Mouse (Mus musculus) liver, embryonic 13.5 days (tissue): ENCODE results near the gene Prkab1. TPM values are rescaled to one million over a fixed set of nuclear protein-coding genes. Genes with fewer than 3 reads are reported as not detected.

ENCODE experiments used
- ATAC-seq: fragments of 200-750 bp; cut with Nextera tagmentation; 2 replicates; pipeline ENCODE4 v1.8.0; 2017; ENCODE audit warnings: low read depth, mild to moderate bottlenecking, moderate number of reproducible peaks, moderate library complexity
- DNase-seq: peaks from one replicate; pipeline ENCODE4 v3.0.0; 2022
- H3K27ac ChIP-seq: fragments of 300-500 bp; sonication (generic); 2 replicates; pipeline ENCODE4 v1.5.1; 2015; ENCODE audit warnings: moderate library complexity, mild to moderate bottlenecking, inconsistent platforms
- H3K27me3 ChIP-seq: fragments of 300-500 bp; sonication (generic); 2 replicates; pipeline ENCODE4 v1.6.1; 2015; ENCODE audit warnings: mild to moderate bottlenecking, inconsistent platforms
- H3K36me3 ChIP-seq: fragments of 300-500 bp; sonication (generic); 2 replicates; pipeline ENCODE4 v1.6.1; 2015; ENCODE audit warnings: mild to moderate bottlenecking, inconsistent platforms
- H3K4me1 ChIP-seq: fragments of 300-500 bp; sonication (generic); replicated peaks from 2 replicates; pipeline ENCODE4 v1.6.1; 2015; ENCODE audit warnings: inconsistent platforms
- H3K4me2 ChIP-seq: fragments of 300-500 bp; sonication (generic); 2 replicates; pipeline ENCODE4 v1.6.1; 2015; ENCODE audit warnings: inconsistent platforms, mild to moderate bottlenecking, moderate library complexity
- H3K4me3 ChIP-seq: fragments of 300-500 bp; sonication (generic); replicated peaks from 2 replicates; pipeline ENCODE4 v1.5.1; 2015; ENCODE audit warnings: mild to moderate bottlenecking, inconsistent platforms
- H3K9ac ChIP-seq: fragments of 300-500 bp; sonication (generic); 2 replicates; pipeline ENCODE4 v1.6.1; 2015; ENCODE audit warnings: mild to moderate bottlenecking, inconsistent platforms
- H3K9me3 ChIP-seq: fragments of 300-500 bp; sonication (generic); replicated peaks from 2 replicates; pipeline ENCODE4 v1.6.1; 2016; ENCODE audit warnings: inconsistent platforms
- WGBS: fragments of 180-500 bp; shearing (Covaris S2); methylation state at CpG from one replicate; pipeline ENCODE4 v1.1.7; 2015; ENCODE audit not compliant: insufficient replicate concordance; 5-methylcytosine and 5-hydroxymethylcytosine counted together
- polyA plus RNA-seq: library from polyadenylated mRNA; unstranded; fragments of >200 nt; fragmentation: Nextera tagmentation; extraction: Ambion mirVana; gene quantifications from 2 replicates; pipeline ENCODE4 v1.2.1, GENCODE M21; 2015

The Prkab1 gene
- polyA plus RNA-seq, 1 experiment from 2014 or later: 76.1 TPM

DNA sequence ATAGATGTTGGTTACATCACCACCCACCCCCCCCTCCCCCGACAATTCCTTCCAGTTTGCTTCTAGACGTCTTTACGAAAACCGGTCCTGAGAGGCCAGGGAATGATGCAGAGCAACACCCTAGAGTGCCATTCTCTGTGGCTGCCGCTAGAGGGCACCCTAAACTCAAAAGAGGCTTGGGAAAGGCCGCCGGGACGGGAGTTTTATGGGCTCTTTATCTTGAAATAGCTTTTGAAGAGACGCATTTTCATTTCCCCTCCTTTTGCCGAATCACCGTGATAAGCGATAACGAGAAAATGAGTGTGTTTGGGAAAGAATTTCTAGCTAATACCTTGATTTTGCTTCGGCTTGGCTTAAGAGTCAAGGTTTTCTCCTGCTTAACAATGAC is 6.9 kb upstream of the Prkab1 start:
- no peak for ATAC-seq
- WGBS: 1% methylated on average over 14 of the region's 14 CpGs

DNA sequence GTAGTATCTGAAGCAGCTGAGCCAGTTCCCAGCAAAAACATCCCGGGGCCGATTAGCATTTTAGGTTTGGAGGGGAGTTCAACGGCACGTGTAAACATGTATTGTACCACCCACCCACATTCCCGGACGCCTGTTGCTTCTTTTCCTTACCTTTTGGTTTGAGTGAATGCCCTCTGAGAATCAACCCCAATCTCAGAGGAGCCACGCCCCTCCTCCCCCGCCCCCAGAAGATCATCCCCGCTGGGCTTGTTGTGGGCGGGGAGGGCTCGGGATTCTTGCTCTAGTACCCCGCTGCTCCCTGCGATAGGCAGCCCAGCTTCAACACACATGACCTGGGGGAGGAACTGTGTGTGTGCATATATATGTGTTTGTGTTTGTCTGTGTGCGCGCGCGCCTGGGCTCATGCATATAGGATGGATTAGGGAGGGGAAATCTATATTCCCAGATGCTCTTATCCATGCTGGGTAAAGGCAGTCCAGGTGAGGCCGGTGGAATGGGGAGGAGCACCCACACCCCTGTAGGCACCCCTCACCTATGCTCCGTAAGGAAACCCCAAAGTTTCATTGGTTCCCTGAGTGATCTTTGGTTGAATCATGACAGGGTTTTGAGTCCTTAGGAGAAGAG is 6.4 kb upstream of the Prkab1 start:
- 0 out of 2 replicates have a peak, but pooled peaks cover 3% of the 10 kb centered on the region for H3K27me3 ChIP-seq
- no peak for DNase-seq
- peak overlapping the region; percentile 50 for H3K27ac ChIP-seq
- peaks cover 56% of the 10 kb centered on the region for H3K4me1 ChIP-seq
- no peaks in the 10 kb centered on the region for H3K36me3 ChIP-seq
- no peaks in the 10 kb centered on the region for H3K9me3 ChIP-seq
- WGBS: 19% methylated on average over 19 of the region's 19 CpGs
- H3K4me3 ChIP-seq: peak overlapping the region; percentile 16; the same call in 1 of the 2 replicates
- peak overlapping the region; percentile 22; the same call in 1 of the 2 replicates for H3K9ac ChIP-seq
- H3K4me2 ChIP-seq: peak overlapping the region; percentile 55
- ATAC-seq: no peak

More for the DNA sequence above, 6.9 kb upstream of the Prkab1 start:
- Histone ChIP-seq H3K9ac (no peak overlapping the region), H3K27me3 (0 out of 2 replicates have a peak, but pooled peaks cover 3% of the 10 kb centered on the region), H3K4me3 (0 out of 2 replicates have a peak overlapping the region, but pooled peaks have one; percentile 16), H3K4me1 (peaks cover 51% of the 10 kb centered on the region), H3K27ac (no peak overlapping the region), H3K4me2 (peak overlapping the region; percentile 55), H3K9me3 (no peaks in the 10 kb centered on the region), H3K36me3 (no peaks in the 10 kb centered on the region)
- DNase-seq: no peak

DNA sequence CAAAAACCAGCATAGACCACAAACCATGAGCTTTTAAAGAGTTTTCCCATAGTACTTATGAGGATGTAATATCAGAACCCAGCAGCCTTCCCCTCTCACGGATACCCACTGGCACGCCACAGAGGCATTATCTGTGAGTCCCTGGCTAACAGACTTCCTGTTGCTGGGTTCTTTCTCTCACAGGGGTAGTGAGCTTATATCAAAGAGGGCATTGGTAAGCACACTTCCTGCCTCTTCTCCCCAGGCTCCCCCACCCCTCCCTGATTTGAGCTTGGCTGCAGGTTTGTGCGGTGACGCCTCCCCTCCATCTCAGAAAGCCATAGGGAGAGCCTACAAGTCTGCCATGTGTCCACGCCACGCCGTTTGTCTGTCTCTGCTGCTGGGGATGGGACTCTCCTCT is 4.8 kb upstream of the Prkab1 start:
- 0 out of 2 replicates have a peak, but pooled peaks cover 3% of the 10 kb centered on the region for H3K27me3 ChIP-seq
- peak; percentile 45 for ATAC-seq
- WGBS: 15% methylated on average over 7 of the region's 7 CpGs
- no peaks in the 10 kb centered on the region for H3K9me3 ChIP-seq
- peaks cover 68% of the 10 kb centered on the region for H3K4me1 ChIP-seq
- peak overlapping the region; percentile 57 for H3K9ac ChIP-seq
- peak overlapping the region; percentile 8; the same call in 1 of the 2 replicates for H3K4me3 ChIP-seq
- H3K36me3 ChIP-seq: no peaks in the 10 kb centered on the region
- H3K4me2 ChIP-seq: peak overlapping the region; percentile 49
- DNase-seq: peak; percentile 60
- H3K27ac ChIP-seq: peak overlapping the region; percentile 96

DNA sequence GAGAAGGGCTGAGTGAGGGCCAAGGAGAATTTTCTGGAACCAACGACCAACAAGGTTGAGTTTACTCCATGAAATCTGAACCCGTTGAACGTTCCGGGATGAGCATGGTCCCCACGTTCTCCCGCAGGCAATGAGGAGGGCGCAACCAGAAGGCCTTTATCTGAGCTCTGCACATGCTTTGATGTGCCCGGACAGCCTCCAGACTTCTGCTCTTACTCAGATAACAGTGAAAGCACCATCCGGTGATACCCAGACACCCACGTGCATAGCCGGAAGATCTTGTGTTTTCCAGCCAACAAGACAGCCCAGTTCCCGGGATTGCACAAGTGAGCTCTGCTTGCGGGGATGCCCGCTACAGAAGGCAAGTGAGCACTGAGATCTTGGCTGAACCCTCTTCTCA is 2.3 kb upstream of the Prkab1 start:
- Histone ChIP-seq H3K27me3 (no peaks in the 10 kb centered on the region), H3K36me3 (peaks cover 13% of the 10 kb centered on the region), H3K9me3 (no peaks in the 10 kb centered on the region), H3K4me3 (peak overlapping the region; percentile 42), H3K4me1 (peaks cover 83% of the 10 kb centered on the region), H3K27ac (peak overlapping the region; percentile 96), H3K4me2 (peak overlapping the region; percentile 93), H3K9ac (peak overlapping the region; percentile 94)
- peak; percentile 79 for ATAC-seq
- DNase-seq: peak; percentile 90
- WGBS: 15% methylated on average over 14 of the region's 14 CpGs

DNA sequence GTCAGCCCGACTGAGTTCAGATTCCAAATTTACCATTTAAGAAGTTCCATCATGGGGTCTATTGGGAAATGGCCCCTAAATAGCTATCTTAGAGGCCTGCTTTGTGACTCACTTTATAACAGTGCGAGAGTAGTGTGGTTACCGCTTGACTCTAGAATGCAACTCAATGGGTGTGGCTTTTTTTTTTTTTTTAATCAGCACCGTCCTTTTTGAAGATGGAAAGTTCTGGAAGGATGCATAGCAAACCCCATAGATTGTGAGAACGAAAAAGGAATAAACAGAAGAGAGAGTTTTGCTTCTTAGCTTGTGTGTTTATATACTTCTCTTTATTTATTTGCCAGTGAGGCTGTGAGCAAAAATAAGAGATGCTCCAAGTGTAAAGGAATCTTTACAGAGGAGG is 1.8 kb upstream of the Prkab1 start:
- no peaks in the 10 kb centered on the region for H3K27me3 ChIP-seq
- no peak for DNase-seq
- WGBS: 24% methylated on average over 5 of the region's 5 CpGs
- H3K36me3 ChIP-seq: peaks cover 18% of the 10 kb centered on the region
- peak overlapping the region; percentile 96 for H3K27ac ChIP-seq
- H3K9ac ChIP-seq: peak overlapping the region; percentile 94
- no peaks in the 10 kb centered on the region for H3K9me3 ChIP-seq
- peak overlapping the region; percentile 42 for H3K4me3 ChIP-seq
- ATAC-seq: no peak
- H3K4me2 ChIP-seq: peak overlapping the region; percentile 93
- peaks cover 84% of the 10 kb centered on the region for H3K4me1 ChIP-seq

DNA sequence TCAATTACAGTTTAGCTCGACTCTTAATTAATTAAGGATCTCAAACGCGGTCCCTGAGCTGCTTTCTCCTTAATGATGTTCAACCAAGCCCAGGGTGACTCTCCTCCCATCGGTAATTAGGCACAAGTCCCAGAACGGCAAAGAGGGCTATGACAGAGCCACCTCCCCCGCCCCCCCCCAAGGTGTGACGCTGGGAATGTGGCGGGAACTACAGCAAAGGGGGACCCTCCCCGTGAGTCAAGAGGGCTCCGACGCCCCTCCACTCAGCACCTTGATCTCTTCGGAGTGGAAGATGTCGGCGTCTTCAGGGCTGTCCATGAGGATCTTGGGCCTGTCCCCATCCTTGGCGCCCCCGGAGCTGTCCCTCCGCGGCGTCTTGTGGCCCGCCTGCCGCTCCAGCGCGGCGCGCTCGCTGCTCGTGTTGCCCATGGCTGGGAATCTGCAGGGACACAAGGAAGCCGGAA is 455 bp downstream of the Prkab1 start:
- Histone ChIP-seq H3K36me3 (peaks cover 40% of the 10 kb centered on the region), H3K9ac (peak overlapping the region; percentile 94), H3K4me2 (peak overlapping the region; percentile 93), H3K4me1 (peaks cover 85% of the 10 kb centered on the region), H3K27me3 (no peaks in the 10 kb centered on the region), H3K27ac (peak overlapping the region; percentile 96), H3K9me3 (no peaks in the 10 kb centered on the region), H3K4me3 (peak overlapping the region; percentile 84)
- ATAC-seq (no peak; the same call in 1 of the 2 replicates), DNase-seq (no peak)
- WGBS: under 1% methylated on average over 28 of the region's 28 CpGs

DNA sequence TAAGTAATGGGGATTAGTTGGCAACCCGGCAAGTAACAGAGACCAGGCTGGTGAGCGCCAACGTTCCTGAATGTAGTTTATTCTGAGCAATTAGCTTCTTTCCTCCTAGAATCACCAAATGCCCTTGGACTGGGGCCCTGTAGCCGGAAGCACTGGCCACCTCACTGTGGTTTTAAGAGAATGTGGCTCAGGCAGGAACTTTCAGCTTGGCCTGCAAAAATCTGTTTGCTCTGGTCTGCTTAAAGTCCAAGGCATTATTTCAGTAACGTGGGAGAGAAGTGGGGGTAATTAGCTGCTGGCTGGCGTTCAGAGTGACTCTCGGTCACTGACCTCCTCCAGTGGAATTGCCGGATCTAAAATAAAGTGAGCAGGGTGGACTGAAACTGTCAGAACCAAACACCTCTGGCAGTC is 1.1 kb downstream of the Prkab1 start:
- DNase-seq: no peak
- no peaks in the 10 kb centered on the region for H3K27me3 ChIP-seq

DNA sequence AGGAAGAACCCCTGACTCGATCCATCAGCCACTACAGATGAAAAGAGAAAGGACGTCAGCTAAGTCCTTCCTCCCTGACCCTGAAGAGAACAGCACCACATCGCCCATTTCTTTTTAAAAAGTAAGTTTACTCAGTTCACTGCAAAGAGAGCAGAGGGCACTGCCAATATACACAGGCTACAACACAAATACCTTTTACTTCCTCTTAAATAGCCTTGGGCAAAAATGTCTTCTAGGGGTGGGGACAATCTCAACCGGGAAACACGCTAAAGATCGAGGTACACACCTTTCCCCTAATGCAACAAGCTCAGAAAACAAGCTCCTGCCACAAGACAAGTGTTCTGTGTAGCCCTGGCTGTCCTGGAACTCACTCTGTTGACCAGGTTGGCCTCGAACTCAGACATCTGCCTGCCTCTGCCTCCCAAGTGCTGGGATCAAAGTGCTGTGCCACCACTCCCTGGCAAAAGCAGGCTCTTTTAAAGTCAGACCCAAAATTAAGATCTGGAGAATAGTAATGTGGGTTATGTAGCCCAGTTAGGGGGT is 1.6 kb downstream of the Prkab1 start:
- H3K36me3 ChIP-seq: peaks cover 52% of the 10 kb centered on the region
- WGBS: 15% methylated on average over 7 of the region's 7 CpGs
- H3K4me1 ChIP-seq: peaks cover 85% of the 10 kb centered on the region
- ATAC-seq (no peak), DNase-seq (no peak)
- H3K27ac ChIP-seq: peak overlapping the region; percentile 96
- H3K27me3 ChIP-seq: no peaks in the 10 kb centered on the region
- H3K4me2 ChIP-seq: peak overlapping the region; percentile 93
- no peaks in the 10 kb centered on the region for H3K9me3 ChIP-seq
- peak overlapping the region; percentile 84 for H3K4me3 ChIP-seq
- H3K9ac ChIP-seq: peak overlapping the region; percentile 94

More for the DNA sequence above, 1.1 kb downstream of the Prkab1 start:
- Histone ChIP-seq H3K4me3 (peak overlapping the region; percentile 84), H3K4me2 (peak overlapping the region; percentile 93), H3K9me3 (no peaks in the 10 kb centered on the region), H3K9ac (peak overlapping the region; percentile 94), H3K27ac (peak overlapping the region; percentile 96), H3K36me3 (peaks cover 46% of the 10 kb centered on the region), H3K4me1 (peaks cover 85% of the 10 kb centered on the region)
- ATAC-seq: no peak
- WGBS: 6% methylated on average over 8 of the region's 8 CpGs

DNA sequence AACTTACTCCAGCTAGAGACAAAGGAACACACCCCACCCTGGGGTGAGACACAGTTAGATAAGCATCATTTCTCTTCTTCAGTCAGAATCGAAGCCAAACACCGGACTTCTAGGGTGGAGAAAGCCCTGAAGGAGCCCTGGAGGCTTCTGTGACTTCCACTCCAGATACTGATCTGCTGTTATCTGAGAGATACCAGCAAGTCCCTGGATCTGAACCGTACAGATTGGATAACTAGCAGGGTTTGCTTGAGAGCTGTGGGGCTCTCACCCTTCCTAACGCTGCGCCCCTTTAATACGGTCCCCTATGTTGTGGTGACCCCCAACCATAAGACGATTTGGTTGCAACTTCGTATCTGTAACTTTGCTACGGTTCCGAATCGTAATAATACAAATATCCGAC is 2.2 kb downstream of the Prkab1 start:
- H3K36me3 ChIP-seq: peaks cover 58% of the 10 kb centered on the region
- ATAC-seq (peak; percentile 14), DNase-seq (no peak)
- H3K4me1 ChIP-seq: peaks cover 81% of the 10 kb centered on the region
- H3K27me3 ChIP-seq: no peaks in the 10 kb centered on the region
- peak overlapping the region; percentile 93 for H3K4me2 ChIP-seq
- H3K9ac ChIP-seq: peak overlapping the region; percentile 94
- H3K4me3 ChIP-seq: peak overlapping the region; percentile 84
- peak overlapping the region; percentile 96 for H3K27ac ChIP-seq
- WGBS: 39% methylated on average over 12 of the region's 12 CpGs
- H3K9me3 ChIP-seq: no peaks in the 10 kb centered on the region

DNA sequence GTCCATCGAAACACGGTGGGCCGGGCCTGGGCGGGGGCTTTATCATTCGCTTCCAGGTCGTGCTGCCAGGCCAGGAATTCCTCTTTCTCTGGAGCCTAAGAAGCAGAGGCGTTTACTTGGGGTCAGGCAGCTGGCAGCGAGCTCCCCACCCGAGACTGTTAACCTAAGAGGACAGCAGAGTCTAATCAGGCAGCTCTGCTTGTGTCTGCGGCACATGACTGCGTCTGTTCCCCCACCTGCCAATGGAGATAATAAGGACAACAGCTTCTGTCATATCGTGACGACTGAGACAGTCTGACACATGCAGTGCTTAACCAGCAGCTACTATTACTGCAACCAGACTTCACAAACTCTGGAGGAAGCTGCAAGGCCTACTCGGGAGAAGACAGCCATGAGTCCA is 2.8 kb downstream of the Prkab1 start:
- H3K27me3 ChIP-seq: no peaks in the 10 kb centered on the region
- DNase-seq (peak; percentile 78), ATAC-seq (peak; percentile 73)
- peak overlapping the region; percentile 94 for H3K9ac ChIP-seq
- H3K4me1 ChIP-seq: peaks cover 80% of the 10 kb centered on the region
- peak overlapping the region; percentile 84 for H3K4me3 ChIP-seq
- peak overlapping the region; percentile 93 for H3K4me2 ChIP-seq
- H3K27ac ChIP-seq: peak overlapping the region; percentile 96
- WGBS: 20% methylated on average over 14 of the region's 14 CpGs
- H3K9me3 ChIP-seq: no peaks in the 10 kb centered on the region
- H3K36me3 ChIP-seq: peaks cover 63% of the 10 kb centered on the region

DNA sequence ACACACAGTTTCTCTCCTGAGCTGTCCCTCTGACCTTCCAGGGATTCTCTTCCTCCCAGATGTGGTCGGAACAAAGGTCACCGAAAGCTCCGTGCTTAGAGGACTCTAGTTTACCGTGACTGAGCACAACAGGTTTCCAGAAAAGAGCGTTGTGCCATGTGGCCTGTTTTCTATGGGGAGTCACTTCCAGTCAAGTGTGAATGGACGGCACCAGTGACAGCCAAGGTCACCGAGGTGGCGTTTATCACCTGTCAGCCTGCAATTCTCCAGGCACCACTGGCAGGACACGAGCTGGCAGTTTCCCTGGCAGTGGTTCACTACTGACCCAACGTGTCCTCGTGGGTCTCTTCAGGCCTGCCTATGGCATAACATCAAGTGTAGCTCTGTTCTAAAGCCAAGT is 4.9 kb downstream of the Prkab1 start:
- ATAC-seq: no peak

More for the DNA sequence above, 4.9 kb downstream of the Prkab1 start:
- peak overlapping the region; percentile 79 for H3K27ac ChIP-seq
- H3K36me3 ChIP-seq: peaks cover 85% of the 10 kb centered on the region
- no peak for DNase-seq
- H3K4me2 ChIP-seq: peak overlapping the region; percentile 93
- peaks cover 66% of the 10 kb centered on the region for H3K4me1 ChIP-seq
- H3K9ac ChIP-seq: peak overlapping the region; percentile 55
- peak overlapping the region; percentile 20 for H3K4me3 ChIP-seq
- no peaks in the 10 kb centered on the region for H3K9me3 ChIP-seq
- H3K27me3 ChIP-seq: no peaks in the 10 kb centered on the region
- WGBS: 67% methylated on average over 11 of the region's 11 CpGs
